Mouse (Mus musculus) ES-Bruce4 (cell line): ENCODE measurements around the gene Ifitm3. TPM values are rescaled to one million over a fixed set of nuclear protein-coding genes. Genes with fewer than 3 reads are reported as not detected.
A peak's percentile ranks its signal among the peaks of the same experiment; 100 is the strongest.
"Not testable (repeated sequence)": the region's sequence is repeated elsewhere in the genome, so short reads cannot be mapped to it uniquely, and the experiment has no call there.

ENCODE experiments used
- H3K27ac ChIP-seq: 2 replicates; pipeline ENCODE4 v1.5.1; 2012; ENCODE audit warnings: low read length, inconsistent platforms; ENCODE audit not compliant: insufficient read depth
- H3K27me3 ChIP-seq: 2 replicates; pipeline ENCODE4 v1.6.1; 2012; ENCODE audit warnings: mild to moderate bottlenecking, low read length, inconsistent platforms; ENCODE audit not compliant: control insufficient read depth, poor library complexity, insufficient read depth, severe bottlenecking
- H3K36me3 ChIP-seq: 2 replicates; pipeline ENCODE4 v1.6.1; 2012; ENCODE audit warnings: inconsistent platforms, mild to moderate bottlenecking, low read length, moderate library complexity; ENCODE audit not compliant: control insufficient read depth, poor library complexity, insufficient read depth, severe bottlenecking
- H3K4me1 ChIP-seq: one replicate; pipeline ENCODE4 v1.8.1; 2011; ENCODE audit warnings: low read length; ENCODE audit not compliant: control insufficient read depth, insufficient read depth
- H3K4me3 ChIP-seq: 2 replicates; pipeline ENCODE4 v1.5.1; 2011; ENCODE audit warnings: low read depth, mild to moderate bottlenecking, low read length
- H3K9ac ChIP-seq: 2 replicates; pipeline ENCODE4 v1.6.1; 2012; ENCODE audit warnings: low read depth, mild to moderate bottlenecking, inconsistent platforms; ENCODE audit not compliant: poor library complexity, severe bottlenecking
- H3K9me3 ChIP-seq: replicated peaks from 2 replicates; pipeline ENCODE4 v1.6.1; 2012; ENCODE audit warnings: mild to moderate bottlenecking, low read length, inconsistent platforms; ENCODE audit not compliant: control insufficient read depth, poor library complexity, insufficient read depth, severe bottlenecking
- CTCF ChIP-seq: IDR thresholded peaks from one replicate; pipeline ENCODE4 v1.8.1; 2011; ENCODE audit warnings: low read depth, low read length
- EP300 ChIP-seq: IDR thresholded peaks from 2 replicates; pipeline ENCODE4 v1.6.1; 2011; ENCODE audit warnings: low read depth, low read length; ENCODE audit not compliant: insufficient read depth
- POLR2A ChIP-seq: IDR thresholded peaks from one replicate; pipeline ENCODE4 v1.8.1; 2011; ENCODE audit warnings: low read length; ENCODE audit not compliant: insufficient read depth
- polyA plus RNA-seq: library from polyadenylated mRNA; stranded (reverse); fragments of >200 nt; gene quantifications from 2 replicates; pipeline ENCODE4 v1.2.4, GENCODE M21; 2011; ENCODE audit warnings: low read depth; ENCODE audit not compliant: missing spikeins, insufficient read depth, insufficient read length

Ifitm3 gene
- polyA plus RNA-seq, 1 experiment, result 410 TPM

DNA sequence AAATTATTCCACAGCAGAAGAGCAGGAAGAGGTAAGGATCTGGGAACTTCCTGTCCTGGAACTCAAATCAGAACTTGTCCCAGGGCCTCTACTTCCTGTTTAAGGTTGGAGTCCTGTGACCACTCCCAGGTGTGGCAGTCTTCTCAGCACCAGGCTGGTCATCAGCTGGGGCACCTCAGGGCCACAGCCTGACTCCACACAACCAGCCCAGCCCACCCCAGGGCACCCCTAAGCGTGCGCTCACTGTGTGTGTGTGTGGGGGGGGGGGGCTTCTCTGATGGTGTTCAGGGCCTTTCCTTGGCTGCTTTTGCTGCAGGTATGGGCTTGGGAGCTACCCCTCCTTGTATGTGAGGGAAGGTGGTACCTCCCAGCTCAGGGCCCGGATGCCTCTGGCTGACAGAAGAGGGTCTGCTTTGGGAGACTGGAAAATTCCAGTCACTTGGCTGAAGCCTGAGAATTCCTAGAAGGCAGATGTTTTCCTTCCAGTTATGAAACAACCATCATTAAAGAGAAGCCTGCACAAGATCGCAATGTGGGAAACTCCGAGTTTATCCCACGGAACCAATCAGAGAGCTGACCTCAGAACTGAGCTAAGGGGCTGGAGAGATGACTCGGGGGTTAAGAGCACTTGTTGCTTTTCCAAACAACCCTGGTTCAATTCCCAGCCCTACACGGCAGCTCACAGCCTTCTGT is 38.9 kb downstream of the Ifitm3 start:
- Histone ChIP-seq H3K4me3 (no peak overlapping the region), H3K4me1 (peaks cover 5% of the 10 kb centered on the region), H3K9me3 (no peaks in the 10 kb centered on the region), H3K9ac (peak overlapping the region; percentile 21; the same call in 1 of the 2 replicates), H3K27me3 (no peaks in the 10 kb centered on the region), H3K36me3 (peaks cover 2% of the 10 kb centered on the region; the same call in 1 of the 2 replicates), H3K27ac (peak overlapping the region; percentile 78)
- TF ChIP-seq EP300 (0 out of 2 replicates have a peak, but pooled peaks have one; percentile 4), CTCF (no peak), POLR2A (no peak)

- Histone ChIP-seq H3K4me3 (peak overlapping the region; percentile 29), H3K27ac (peak overlapping the region; percentile 78), H3K27me3 (no peaks in the 10 kb centered on the region), H3K36me3 (peaks cover 2% of the 10 kb centered on the region; the same call in 1 of the 2 replicates), H3K9me3 (no peaks in the 10 kb centered on the region), H3K9ac (no peak overlapping the region), H3K4me1 (peaks cover 5% of the 10 kb centered on the region)
- no peak for TF ChIP-seq EP300
- no peak for TF ChIP-seq CTCF
- no peak for TF ChIP-seq POLR2A
Observed at GRCm38 (mm10) chr7:140970931-140971330, 39.6 kb downstream of the Ifitm3 start.

DNA sequence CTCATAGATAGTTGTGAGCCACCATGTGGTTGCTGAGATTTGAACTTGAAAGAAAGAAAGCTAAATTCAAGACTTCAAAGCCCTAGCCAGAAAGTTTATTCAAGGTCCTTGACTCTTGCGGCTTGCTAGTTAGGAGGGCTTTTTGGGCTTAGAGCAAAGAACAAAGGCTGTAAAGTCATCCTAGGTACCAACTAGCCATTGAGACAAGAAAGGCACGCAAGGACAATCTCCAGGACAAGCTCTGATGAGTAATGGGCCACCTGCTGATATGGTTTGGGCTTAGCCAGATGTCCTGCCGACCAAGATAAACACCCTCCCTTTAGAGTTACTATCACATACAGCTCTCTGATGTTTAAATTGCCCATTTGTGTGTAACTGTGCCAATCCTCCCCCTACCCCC is 41.9 kb downstream of the Ifitm3 start:
- H3K36me3 ChIP-seq, H3K9me3 ChIP-seq, H3K27me3 ChIP-seq, H3K4me1 ChIP-seq: not testable (repeated sequence)
- Histone ChIP-seq H3K9ac (peak overlapping the region; percentile 84), H3K4me3 (peak overlapping the region; percentile 58), H3K27ac (peak overlapping the region; percentile 43; the same call in 1 of the 2 replicates)

- H3K4me3 ChIP-seq, result peak overlapping the region; percentile 93
- peak overlapping the region; percentile 84 for H3K9ac ChIP-seq
Observed at GRCm38 (mm10) chr7:140967862-140968591, 42.5 kb downstream of the Ifitm3 start.

GRCm38 (mm10) chr7:140966921-140967320 is 43.6 kb downstream of the Ifitm3 start, which contains the start of gene Ifitm1:
Gene Ifitm1 (plus strand): TSS chr7:140967221.
- Histone ChIP-seq H3K27me3 (no peaks in the 10 kb centered on the region), H3K4me1 (peaks cover 5% of the 10 kb centered on the region), H3K4me3 (peak within 1 kb of the TSS; percentile 93), H3K9ac (peak within 1 kb of the TSS; percentile 84), H3K9me3 (no peaks in the 10 kb centered on the region), H3K36me3 (peaks cover 2% of the 10 kb centered on the region; the same call in 1 of the 2 replicates), H3K27ac (peak within 1 kb of the TSS; percentile 97)
- TF ChIP-seq CTCF (no peak), POLR2A (no peak), EP300 (no peak)

More at GRCm38 (mm10) chr7:140967862-140968591, 42.5 kb downstream of the Ifitm3 start:
- H3K27ac ChIP-seq, result peak overlapping the region; percentile 97
- TF ChIP-seq POLR2A, result peak; percentile 24
- TF ChIP-seq CTCF, result no peak
- peak; percentile 92 for TF ChIP-seq EP300
- H3K36me3 ChIP-seq, result peaks cover 2% of the 10 kb centered on the region; the same call in 1 of the 2 replicates
- H3K4me1 ChIP-seq, result peaks cover 7% of the 10 kb centered on the region
- H3K27me3 ChIP-seq, result no peaks in the 10 kb centered on the region
- H3K9me3 ChIP-seq, result no peaks in the 10 kb centered on the region

DNA sequence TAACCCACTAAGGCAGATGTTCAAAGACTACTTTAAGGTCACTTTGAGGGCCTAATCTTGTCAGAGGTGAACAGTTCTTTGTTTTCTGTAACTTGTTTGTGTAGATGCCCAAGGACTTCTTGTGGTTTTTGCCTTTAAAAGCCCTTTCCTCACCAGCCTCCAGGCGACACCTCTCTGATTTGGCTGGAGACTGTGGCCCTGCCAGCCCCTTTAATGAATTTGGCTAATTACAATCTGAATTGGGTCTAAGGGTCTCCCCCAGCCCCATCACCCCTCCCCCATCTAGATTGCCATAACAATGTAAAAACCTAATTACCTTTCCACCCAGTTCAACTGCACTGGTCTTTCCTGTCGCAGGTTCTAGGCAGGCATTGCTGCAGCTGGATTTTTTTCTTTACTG is 47.8 kb downstream of the Ifitm3 start:
- Histone ChIP-seq H3K9ac (peak overlapping the region; percentile 12; the same call in 1 of the 2 replicates), H3K9me3 (no peaks in the 10 kb centered on the region), H3K36me3 (no peaks in the 10 kb centered on the region), H3K4me1 (peaks cover 8% of the 10 kb centered on the region), H3K27me3 (no peaks in the 10 kb centered on the region), H3K27ac (peak overlapping the region; percentile 91), H3K4me3 (peak overlapping the region; percentile 36)
- TF ChIP-seq CTCF (no peak), POLR2A (no peak), EP300 (peak; percentile 93)
